Mouse (Mus musculus): ENCODE measurements around the gene D7Ertd443e.

DNA sequence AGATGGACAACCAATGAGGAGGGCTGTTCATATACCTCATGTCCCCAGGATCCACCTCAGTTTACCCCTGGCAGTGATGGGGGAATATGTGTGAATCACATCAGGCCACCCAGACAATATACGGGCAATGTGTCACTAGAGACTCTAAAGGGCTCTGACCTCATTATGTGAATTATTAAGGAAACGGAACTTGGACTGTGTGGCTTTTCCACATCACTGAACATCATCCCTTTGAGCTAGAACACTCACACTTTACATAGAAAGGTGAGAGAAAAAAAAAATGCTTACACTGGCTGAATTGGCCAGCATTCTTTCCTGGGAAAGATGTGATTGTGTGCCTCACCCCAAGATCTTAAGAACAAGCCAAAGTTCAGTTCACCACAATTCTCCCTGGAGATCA is 15.3 kb upstream of the D7Ertd443e start:
- TF ChIP-seq CTCF (conservative IDR thresholded peaks at IDR 0.05; ENCODE audit: low read length) (no peak), NANOG (IDR thresholded peaks at IDR 0.05; ENCODE audit: borderline replicate concordance, low read length) (no peak), POU5F1 (IDR thresholded peaks at IDR 0.05; ENCODE audit: borderline replicate concordance, low read length) (no peak)
